In the genomic region with DNA sequence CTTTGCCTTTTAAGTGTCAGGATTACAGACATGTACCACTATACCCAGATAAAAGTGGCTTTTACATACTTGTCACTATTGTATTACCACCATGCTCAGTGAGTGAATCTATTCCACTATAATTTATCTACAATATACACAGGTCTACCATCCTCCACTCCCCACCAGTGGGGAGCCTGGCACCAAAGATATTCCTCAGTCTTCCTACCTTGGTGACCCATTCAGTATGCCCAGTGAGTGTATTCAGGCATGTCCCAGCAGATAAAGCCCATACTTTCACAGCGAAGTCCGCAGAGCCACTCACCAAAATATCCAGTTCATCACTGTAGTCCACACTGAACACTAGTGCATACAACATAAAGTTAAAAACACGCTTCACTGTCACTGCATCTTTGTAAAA, we compare ENCODE assay signal across 22 mouse cellular contexts. TPM values are rescaled to one million over a fixed set of nuclear protein-coding genes. Genes with fewer than 3 reads are reported as not detected.
DNase-seq lines count a peak whose midpoint lies in the region; ATAC-seq and TF ChIP-seq lines count a peak whose summit lies in the region.
"Had no signal": no experiment of that assay in that cellular context is flagged by ENCODE, and none has a peak within 500 bp of the region (broad histone marks: within the 10 kb centered on the region; RNA-seq: fewer than 3 reads in every experiment).

No protein-coding gene starts in this region.

- no peak overlapping the region for H3K4me2 ChIP-seq in liver, embryonic 11.5 days
- H3K4me2 ChIP-seq in liver, embryonic 14.5 days (ENCODE audit: low read depth), result no peak overlapping the region
- H3K4me2 ChIP-seq in midbrain, embryonic 11.5 days, result no peak overlapping the region
- H3K4me2 ChIP-seq: forebrain, embryonic 12.5 days; heart, embryonic 13.5 days; hindbrain, embryonic 15.5 days had no signal

- H3K27me3 ChIP-seq in liver, embryonic 11.5 days (replicated peaks; ENCODE audit: control insufficient read depth, insufficient read depth, low read length), result no peaks in the 10 kb centered on the region
- H3K27me3 ChIP-seq in liver, embryonic 14.5 days (ENCODE audit: control insufficient read depth, insufficient read depth, low read length), result no peaks in the 10 kb centered on the region
- no peaks in the 10 kb centered on the region for H3K27me3 ChIP-seq in midbrain, embryonic 11.5 days (ENCODE audit: control insufficient read depth, insufficient read depth, low read length)
- H3K27me3 ChIP-seq: forebrain, embryonic 12.5 days; heart, embryonic 13.5 days; hindbrain, embryonic 15.5 days had no signal

- TF ChIP-seq CTCF in liver, embryonic 14.5 days (IDR thresholded peaks at IDR 0.05; ENCODE audit: low read depth), result no peak

- no peak overlapping the region; the same call in none of the 2 replicates for H3K27ac ChIP-seq in liver, embryonic 11.5 days (ENCODE audit: low read depth, low read length)
- H3K27ac ChIP-seq in liver, embryonic 14.5 days, result peak overlapping the region; percentile 16; the same call in 1 of the 2 replicates
- H3K27ac ChIP-seq in midbrain, embryonic 11.5 days (ENCODE audit: low read depth, low read length), result no peak overlapping the region
- H3K27ac ChIP-seq: embryonic facial prominence, embryonic 10.5 days; forebrain, embryonic 12.5 days; heart, embryonic 13.5 days; hindbrain, embryonic 15.5 days had no signal

- DNase-seq in liver, embryonic 11.5 days (ENCODE audit: low spot score), result no peak
- DNase-seq in liver, result no peak
- no peak for DNase-seq in liver, embryonic 14.5 days (ENCODE audit: low read depth in 3 of 3, low spot score in 3 of 3)
- DNase-seq in thymus, postnatal 36 days, result no peak
- DNase-seq in kidney, postnatal 14 days, result no peak
- DNase-seq in midbrain, embryonic 11.5 days (ENCODE audit: low spot score, missing footprints), result no peak
- DNase-seq: adrenal gland, postnatal 10 days; cerebellum, adult 18-20 months; cerebellum, adult 9-11 months; cerebellum, postnatal 36 days; gastrocnemius, postnatal 14 days; heart, postnatal 36 days had no signal

- peak; percentile 58 for ATAC-seq in liver, embryonic 11.5 days (replicated peaks; ENCODE audit: low FRiP score)
- peak; percentile 76 for ATAC-seq in liver, embryonic 14.5 days (ENCODE audit: insufficient read depth)
- peak; percentile 31; the same call in 1 of the 2 replicates for ATAC-seq in megakaryocyte progenitor cell, adult 5-6 weeks (replicated peaks; ENCODE audit: poor library complexity)
- no peak for ATAC-seq in midbrain, embryonic 11.5 days (ENCODE audit: low FRiP score)
- ATAC-seq: forebrain, embryonic 16.5 days had no signal

- no peak overlapping the region for H3K9ac ChIP-seq in liver, embryonic 11.5 days (ENCODE audit: low read depth, low read length)
- H3K9ac ChIP-seq in liver, embryonic 14.5 days (replicated peaks), result 0 out of 2 replicates have a peak overlapping the region, but pooled peaks have one; percentile 29
- no peak overlapping the region for H3K9ac ChIP-seq in midbrain, embryonic 11.5 days (ENCODE audit: low read length)
- H3K9ac ChIP-seq: forebrain, embryonic 12.5 days; heart, embryonic 13.5 days; hindbrain, embryonic 15.5 days had no signal

- H3K4me1 ChIP-seq in liver, embryonic 11.5 days (replicated peaks; ENCODE audit: control insufficient read depth, insufficient read depth, low read length), result peaks cover 24% of the 10 kb centered on the region
- H3K4me1 ChIP-seq in liver, embryonic 14.5 days (replicated peaks; ENCODE audit: control insufficient read depth in 2 of 2, insufficient read depth in 2 of 2, low read length in 1 of 2), result peaks cover 31 to 33% of the 10 kb centered on the region in 2 experiments
- no peaks in the 10 kb centered on the region for H3K4me1 ChIP-seq in midbrain, embryonic 11.5 days (ENCODE audit: control insufficient read depth, insufficient read depth, low read length)
- H3K4me1 ChIP-seq: embryonic facial prominence, embryonic 10.5 days; forebrain, embryonic 12.5 days; hindbrain, embryonic 15.5 days had no signal

- no peaks in the 10 kb centered on the region for H3K9me3 ChIP-seq in liver, embryonic 11.5 days (ENCODE audit: control insufficient read depth, low read length)
- no peaks in the 10 kb centered on the region for H3K9me3 ChIP-seq in liver, embryonic 14.5 days (ENCODE audit: control insufficient read depth, low read length)
- no peaks in the 10 kb centered on the region for H3K9me3 ChIP-seq in midbrain, embryonic 11.5 days (ENCODE audit: control insufficient read depth, low read length)
- H3K9me3 ChIP-seq: embryonic facial prominence, embryonic 10.5 days; forebrain, embryonic 12.5 days; heart, embryonic 13.5 days; hindbrain, embryonic 15.5 days had no signal

- H3K36me3 ChIP-seq in liver, embryonic 11.5 days (ENCODE audit: control insufficient read depth, insufficient read depth, low read length), result peaks cover 15% of the 10 kb centered on the region
- peaks cover 88% of the 10 kb centered on the region for H3K36me3 ChIP-seq in liver, embryonic 14.5 days (replicated peaks; ENCODE audit: control insufficient read depth, insufficient read depth, low read depth)
- peaks cover 15% of the 10 kb centered on the region; the same call in 1 of the 2 replicates for H3K36me3 ChIP-seq in midbrain, embryonic 11.5 days (ENCODE audit: control insufficient read depth, insufficient read depth, low read length)

- peak; percentile 61 for TF ChIP-seq EP300 in liver, embryonic 14.5 days (IDR thresholded peaks at IDR 0.05; ENCODE audit: low read depth)

- WGBS in liver, embryonic 11.5 days, result 89% methylated on average over 3 of the region's 3 CpGs
- 66% methylated on average over 3 of the region's 3 CpGs for WGBS in liver, embryonic 14.5 days (ENCODE audit: insufficient replicate concordance)
- 97% methylated on average over 3 of the region's 3 CpGs for WGBS in midbrain, embryonic 11.5 days

- H3K4me3 ChIP-seq in liver, embryonic 11.5 days (ENCODE audit: low read depth, low read length), result no peak overlapping the region
- no peak overlapping the region for H3K4me3 ChIP-seq in liver, embryonic 14.5 days (ENCODE audit: insufficient read depth in 1 of 2, low read depth in 2 of 2, low read length in 2 of 2)
- H3K4me3 ChIP-seq in midbrain, embryonic 11.5 days (ENCODE audit: low read depth, low read length), result no peak overlapping the region
- H3K4me3 ChIP-seq: embryonic facial prominence, embryonic 10.5 days; forebrain, embryonic 12.5 days; heart, embryonic 13.5 days; hindbrain, embryonic 15.5 days had no signal

RNA-seq across cellular contexts. Expression of a gene that starts 11.1 kb away (rescaled TPM):
- 43.5 and 56.5 TPM in 2 replicates for polyA plus RNA-seq in liver, embryonic 11.5 days (2014; fragmentation: Nextera tagmentation; extraction: Ambion mirVana)
- polyA plus RNA-seq in liver, embryonic 14.5 days (2012; rRNA removed), result 12.3 and 15.3 TPM in 2 replicates
- 25.5 and 25.6 TPM in 2 replicates for polyA plus RNA-seq in liver, embryonic 14.5 days (2014; fragmentation: Nextera tagmentation; extraction: Ambion mirVana)
- 18.1 and 21.7 TPM in 2 replicates for total RNA-seq in megakaryocyte progenitor cell, adult 5-6 weeks (2015)
- total RNA-seq in megakaryocyte progenitor cell, adult 5-6 weeks (2017), result 40.4 and 52.7 TPM in 2 replicates
- 28.8 and 31.3 TPM in 2 replicates for polyA plus RNA-seq in midbrain, embryonic 11.5 days (2014; fragmentation: Nextera tagmentation; extraction: Ambion mirVana)

RNA-seq across cellular contexts. Expression of a gene that starts 15.3 kb away (rescaled TPM):
- 78.7 and 81.2 TPM in 2 replicates for polyA plus RNA-seq in liver, embryonic 11.5 days (2014; fragmentation: Nextera tagmentation; extraction: Ambion mirVana)
- polyA plus RNA-seq in liver, embryonic 14.5 days (2012; rRNA removed), result 26.3 and 30.8 TPM in 2 replicates
- polyA plus RNA-seq in liver, embryonic 14.5 days (2014; fragmentation: Nextera tagmentation; extraction: Ambion mirVana), result 38.6 and 41.7 TPM in 2 replicates
- total RNA-seq in megakaryocyte progenitor cell, adult 5-6 weeks (2015), result 47.7 and 48.8 TPM in 2 replicates
- total RNA-seq in megakaryocyte progenitor cell, adult 5-6 weeks (2017), result 49.1 and 54.3 TPM in 2 replicates
- 63.7 and 66.8 TPM in 2 replicates for polyA plus RNA-seq in midbrain, embryonic 11.5 days (2014; fragmentation: Nextera tagmentation; extraction: Ambion mirVana)

RNA-seq across cellular contexts. Expression of a gene that starts 22.0 kb away (rescaled TPM):
- not detected in 2 replicates for polyA plus RNA-seq in liver, embryonic 11.5 days (2014; fragmentation: Nextera tagmentation; extraction: Ambion mirVana)
- polyA plus RNA-seq in liver, embryonic 14.5 days (2012; rRNA removed), result 0.02 TPM in 1 of 2 replicates, not detected in the other
- polyA plus RNA-seq in liver, embryonic 14.5 days (2014; fragmentation: Nextera tagmentation; extraction: Ambion mirVana), result not detected in 2 replicates
- total RNA-seq in megakaryocyte progenitor cell, adult 5-6 weeks (2015), result 0.64 TPM in 1 of 2 replicates, not detected in the other
- total RNA-seq in megakaryocyte progenitor cell, adult 5-6 weeks (2017), result not detected in 2 replicates
- polyA plus RNA-seq in midbrain, embryonic 11.5 days (2014; fragmentation: Nextera tagmentation; extraction: Ambion mirVana), result not detected in 2 replicates
- total RNA-seq: adrenal gland, postnatal 10 days; heart, adult 8-10 months; heart, postnatal 36 days had no signal
- polyA plus RNA-seq: embryonic facial prominence, embryonic 14.5 days; forebrain, embryonic 12.5 days; forebrain, embryonic 16.5 days; heart, embryonic 13.5 days; heart, postnatal 0 days; hindbrain, embryonic 11.5 days; hindbrain, embryonic 15.5 days had no signal

RNA-seq across cellular contexts. Expression of a gene that starts 39.0 kb away (rescaled TPM):
- 964 and 1,028 TPM in 2 replicates for polyA plus RNA-seq in liver, embryonic 11.5 days (2014; fragmentation: Nextera tagmentation; extraction: Ambion mirVana)
- polyA plus RNA-seq in liver, embryonic 14.5 days (2012; rRNA removed), result 74.0 and 253 TPM in 2 replicates
- polyA plus RNA-seq in liver, embryonic 14.5 days (2014; fragmentation: Nextera tagmentation; extraction: Ambion mirVana), result 461 and 479 TPM in 2 replicates
- total RNA-seq in megakaryocyte progenitor cell, adult 5-6 weeks (2015), result 536 and 641 TPM in 2 replicates
- 1,697 and 1,773 TPM in 2 replicates for total RNA-seq in megakaryocyte progenitor cell, adult 5-6 weeks (2017)
- 846 and 849 TPM in 2 replicates for polyA plus RNA-seq in midbrain, embryonic 11.5 days (2014; fragmentation: Nextera tagmentation; extraction: Ambion mirVana)

RNA-seq across cellular contexts. Expression of a gene that starts 55.7 kb away (rescaled TPM):
- 80.3 and 88.3 TPM in 2 replicates for polyA plus RNA-seq in liver, embryonic 11.5 days (2014; fragmentation: Nextera tagmentation; extraction: Ambion mirVana)
- polyA plus RNA-seq in liver, embryonic 14.5 days (2012; rRNA removed), result 20.1 and 22.9 TPM in 2 replicates
- polyA plus RNA-seq in liver, embryonic 14.5 days (2014; fragmentation: Nextera tagmentation; extraction: Ambion mirVana), result 71.8 and 76.6 TPM in 2 replicates
- 45.4 and 56.7 TPM in 2 replicates for total RNA-seq in megakaryocyte progenitor cell, adult 5-6 weeks (2015)
- total RNA-seq in megakaryocyte progenitor cell, adult 5-6 weeks (2017), result 73.4 and 83.3 TPM in 2 replicates
- polyA plus RNA-seq in midbrain, embryonic 11.5 days (2014; fragmentation: Nextera tagmentation; extraction: Ambion mirVana), result 102 and 104 TPM in 2 replicates
